Mouse (Mus musculus) spleen, postnatal 10 days (tissue): Measurements from ENCODE around the gene Zzz3.
"Not testable (repeated sequence)": the region's sequence is repeated elsewhere in the genome, so short reads cannot be mapped to it uniquely, and the experiment has no call there.

ENCODE experiments used
- DNase-seq, 2 experiments: peaks; one replicate each; pipeline ENCODE4 v3.0.0; 2021 to 2022; ENCODE audit warnings: low spot score in 2 of 2

The Zzz3 gene

GRCm38 (mm10) chr3:152401964-152402670 is 6.8 kb downstream of the Zzz3 start:
- no peak for DNase-seq

- DNase-seq: no peak
Observed at GRCm38 (mm10) chr3:152402671-152403066, 7.4 kb downstream of the Zzz3 start.

GRCm38 (mm10) chr3:152403827-152404226 is 8.6 kb downstream of the Zzz3 start:
- no peak for DNase-seq

GRCm38 (mm10) chr3:152405420-152405819 is 10.1 kb downstream of the Zzz3 start:
- DNase-seq: no peak

GRCm38 (mm10) chr3:152405978-152406640 is 10.8 kb downstream of the Zzz3 start:
- DNase-seq: no peak

GRCm38 (mm10) chr3:152410980-152411551 is 15.8 kb downstream of the Zzz3 start:
- no peak for DNase-seq

- DNase-seq: no peak
Observed at GRCm38 (mm10) chr3:152412362-152412761, 17.1 kb downstream of the Zzz3 start.

- DNase-seq: no peak
Observed at GRCm38 (mm10) chr3:152428925-152429324, 33.7 kb downstream of the Zzz3 start.

- DNase-seq: no peak
Observed at GRCm38 (mm10) chr3:152432677-152433076, 37.4 kb downstream of the Zzz3 start.

- DNase-seq: no peak
Observed at GRCm38 (mm10) chr3:152435590-152435989, 40.3 kb downstream of the Zzz3 start.

- no peak for DNase-seq
Observed at GRCm38 (mm10) chr3:152438068-152438467, 42.8 kb downstream of the Zzz3 start.

- DNase-seq: no peak
Observed at GRCm38 (mm10) chr3:152442795-152443194, 47.5 kb downstream of the Zzz3 start.

- DNase-seq: no peak
Observed at GRCm38 (mm10) chr3:152444114-152444513, 48.8 kb downstream of the Zzz3 start.

GRCm38 (mm10) chr3:152446966-152447365 is 51.7 kb downstream of the Zzz3 start:
- no peak for DNase-seq

GRCm38 (mm10) chr3:152453163-152453562 is 57.9 kb downstream of the Zzz3 start:
- DNase-seq: no peak

GRCm38 (mm10) chr3:152457308-152458035 is 62.2 kb downstream of the Zzz3 start:
- no peak for DNase-seq

GRCm38 (mm10) chr3:152458875-152459274 is 63.6 kb downstream of the Zzz3 start:
- not testable (repeated sequence) for DNase-seq

GRCm38 (mm10) chr3:152460802-152461201 is 65.5 kb downstream of the Zzz3 start:
- DNase-seq: no peak

GRCm38 (mm10) chr3:152462038-152462547 is 66.8 kb downstream of the Zzz3 start:
- DNase-seq: no peak

GRCm38 (mm10) chr3:152462900-152463299 is 67.6 kb downstream of the Zzz3 start:
- no peak for DNase-seq

- no peak for DNase-seq
Observed at GRCm38 (mm10) chr3:152464462-152464861, 69.2 kb downstream of the Zzz3 start.

- no peak for DNase-seq
Observed at GRCm38 (mm10) chr3:152465338-152465737, 70.1 kb downstream of the Zzz3 start.
